In genomic region chr4:129818506-129819195, GRCm38 (mm10) we compare ENCODE assay signal across 9 mouse cellular contexts. TPM values are rescaled to one million over a fixed set of nuclear protein-coding genes. Genes with fewer than 3 reads are reported as not detected.
DNase-seq lines count a peak whose midpoint lies in the region; ATAC-seq lines count a peak whose summit lies in the region.
"Had no signal": no experiment of that assay in that cellular context is flagged by ENCODE, and none has a peak within 500 bp of the region (broad histone marks: within the 10 kb centered on the region; RNA-seq: fewer than 3 reads in every experiment).

No protein-coding gene starts in this region.

- no peak overlapping the region for H3K4me2 ChIP-seq in forebrain, embryonic 11.5 days (ENCODE audit: low read depth, low read length, severe bottlenecking)
- 0 out of 2 replicates have a peak overlapping the region, but pooled peaks have one; percentile 10 for H3K4me2 ChIP-seq in heart, embryonic 11.5 days
- H3K4me2 ChIP-seq in stomach, embryonic 15.5 days, result 0 out of 2 replicates have a peak overlapping the region, but pooled peaks have one; percentile 5

- no peak for DNase-seq in forebrain, embryonic 10.5 days (ENCODE audit: extremely low spot score, low spot score)
- no peak for DNase-seq in forebrain, embryonic 11.5 days (ENCODE audit: low spot score)
- DNase-seq in ZHBTc4 (ENCODE audit: low read depth, low spot score), result peak; percentile 27
- DNase-seq in limb, embryonic 10.5 days (ENCODE audit: low spot score), result no peak
- DNase-seq in thymus, postnatal 10 days (ENCODE audit: low spot score in 2 of 2), result no peak

- no peaks in the 10 kb centered on the region for H3K36me3 ChIP-seq in forebrain, embryonic 10.5 days (replicated peaks)
- H3K36me3 ChIP-seq in forebrain, embryonic 11.5 days (ENCODE audit: control insufficient read depth, insufficient read depth, low read length), result no peaks in the 10 kb centered on the region
- no peaks in the 10 kb centered on the region for H3K36me3 ChIP-seq in heart, embryonic 11.5 days (ENCODE audit: control insufficient read depth, insufficient read depth, low read length)
- no peaks in the 10 kb centered on the region for H3K36me3 ChIP-seq in limb, embryonic 10.5 days
- no peaks in the 10 kb centered on the region for H3K36me3 ChIP-seq in stomach, embryonic 15.5 days

- H3K4me3 ChIP-seq in forebrain, embryonic 10.5 days, result no peak overlapping the region
- no peak overlapping the region for H3K4me3 ChIP-seq in forebrain, embryonic 11.5 days (ENCODE audit: low read depth, low read length)
- no peak overlapping the region for H3K4me3 ChIP-seq in heart, embryonic 11.5 days (ENCODE audit: low read depth, low read length)
- no peak overlapping the region for H3K4me3 ChIP-seq in limb, embryonic 10.5 days
- H3K4me3 ChIP-seq in stomach, embryonic 15.5 days (replicated peaks), result no peak overlapping the region; the same call in 1 of the 2 replicates

- WGBS in forebrain, embryonic 10.5 days, result 83% methylated on average over 10 of the region's 10 CpGs
- WGBS in forebrain, embryonic 11.5 days, result 82% methylated on average over 10 of the region's 10 CpGs
- WGBS in heart, embryonic 11.5 days (ENCODE audit: insufficient replicate concordance), result 43% methylated on average over 10 of the region's 10 CpGs
- WGBS in limb, embryonic 10.5 days, result 76% methylated on average over 10 of the region's 10 CpGs
- WGBS in stomach, embryonic 15.5 days, result 61% methylated on average over 10 of the region's 10 CpGs

- ATAC-seq in forebrain, embryonic 11.5 days (replicated peaks; ENCODE audit: low FRiP score), result no peak
- no peak for ATAC-seq in heart, embryonic 11.5 days (replicated peaks; ENCODE audit: insufficient number of reproducible peaks, low FRiP score, low TSS enrichment)
- no peak for ATAC-seq in stomach, embryonic 15.5 days (ENCODE audit: insufficient read depth, low FRiP score, low read depth)
- no peak for ATAC-seq in erythroblast, adult 5-6 weeks (replicated peaks; ENCODE audit: low FRiP score, poor library complexity, severe bottlenecking)

- no peaks in the 10 kb centered on the region; the same call in 1 of the 2 replicates for H3K9me3 ChIP-seq in forebrain, embryonic 10.5 days
- no peaks in the 10 kb centered on the region for H3K9me3 ChIP-seq in forebrain, embryonic 11.5 days (ENCODE audit: control insufficient read depth, low read length)
- no peaks in the 10 kb centered on the region for H3K9me3 ChIP-seq in heart, embryonic 11.5 days (replicated peaks; ENCODE audit: control insufficient read depth, low read length)
- H3K9me3 ChIP-seq in limb, embryonic 10.5 days (replicated peaks), result no peaks in the 10 kb centered on the region
- no peaks in the 10 kb centered on the region for H3K9me3 ChIP-seq in stomach, embryonic 15.5 days
- H3K9me3 ChIP-seq: G1E had no signal

- peaks cover 9% of the 10 kb centered on the region for H3K27me3 ChIP-seq in forebrain, embryonic 10.5 days (ENCODE audit: poor library complexity, severe bottlenecking)
- no peaks in the 10 kb centered on the region for H3K27me3 ChIP-seq in forebrain, embryonic 11.5 days (ENCODE audit: control insufficient read depth, insufficient read depth, low read length)
- H3K27me3 ChIP-seq in heart, embryonic 11.5 days (ENCODE audit: control insufficient read depth, insufficient read depth, low read length), result no peaks in the 10 kb centered on the region
- no peaks in the 10 kb centered on the region for H3K27me3 ChIP-seq in limb, embryonic 10.5 days (ENCODE audit: low read depth, poor library complexity, severe bottlenecking)
- no peaks in the 10 kb centered on the region for H3K27me3 ChIP-seq in stomach, embryonic 15.5 days (replicated peaks)

- peaks cover 51% of the 10 kb centered on the region for H3K4me1 ChIP-seq in forebrain, embryonic 10.5 days
- peaks cover 10% of the 10 kb centered on the region; the same call in 1 of the 2 replicates for H3K4me1 ChIP-seq in forebrain, embryonic 11.5 days (replicated peaks; ENCODE audit: control insufficient read depth, insufficient read depth, low read length)
- H3K4me1 ChIP-seq in heart, embryonic 11.5 days (ENCODE audit: control insufficient read depth, insufficient read depth, low read length), result peaks cover 36% of the 10 kb centered on the region
- peaks cover 49% of the 10 kb centered on the region for H3K4me1 ChIP-seq in limb, embryonic 10.5 days
- H3K4me1 ChIP-seq in stomach, embryonic 15.5 days, result peaks cover 29% of the 10 kb centered on the region

- H3K9ac ChIP-seq in forebrain, embryonic 11.5 days (ENCODE audit: low read length), result no peak overlapping the region
- no peak overlapping the region for H3K9ac ChIP-seq in heart, embryonic 11.5 days (ENCODE audit: low read depth, low read length)
- H3K9ac ChIP-seq in stomach, embryonic 15.5 days, result no peak overlapping the region

- peak overlapping the region; percentile 40; the same call in 1 of the 2 replicates for H3K27ac ChIP-seq in forebrain, embryonic 10.5 days
- no peak overlapping the region for H3K27ac ChIP-seq in forebrain, embryonic 11.5 days (ENCODE audit: low read depth, low read length)
- H3K27ac ChIP-seq in heart, embryonic 11.5 days (ENCODE audit: low read depth, low read length), result peak overlapping the region; percentile 57
- peak overlapping the region; percentile 50 for H3K27ac ChIP-seq in limb, embryonic 10.5 days
- peak overlapping the region; percentile 94 for H3K27ac ChIP-seq in stomach, embryonic 15.5 days

RNA-seq across cellular contexts. Expression of gene Ptp4a2, which starts 7.6 kb away (rescaled TPM):
- polyA plus RNA-seq in forebrain, embryonic 10.5 days (2016; fragmentation: Nextera tagmentation; extraction: Ambion mirVana), result 317 and 328 TPM in 2 replicates
- 355 and 395 TPM in 2 replicates for polyA plus RNA-seq in forebrain, embryonic 11.5 days (2014; fragmentation: Nextera tagmentation; extraction: Ambion mirVana)
- 329 and 345 TPM in 2 replicates for polyA plus RNA-seq in heart, embryonic 11.5 days (2014; fragmentation: Nextera tagmentation; extraction: Ambion mirVana)
- 298 and 321 TPM in 2 replicates for polyA plus RNA-seq in limb, embryonic 10.5 days (2016; fragmentation: Nextera tagmentation; extraction: Ambion mirVana)
- 318 and 349 TPM in 2 replicates for polyA plus RNA-seq in stomach, embryonic 15.5 days (2015; fragmentation: Nextera tagmentation; extraction: Ambion mirVana)
- total RNA-seq in erythroblast, adult 5-6 weeks (2015; ENCODE audit: low replicate concordance), result 92.8 and 126 TPM in 2 replicates
- total RNA-seq in erythroblast, adult 5-6 weeks (2017; ENCODE audit: low replicate concordance), result 74.3 and 85.6 TPM in 2 replicates
